Mouse (Mus musculus) cerebral cortex, adult 2 months (tissue): ENCODE results near the gene Atg5.

Experiments
- WGBS: fragments of 180-500 bp; shearing (Covaris S2); methylation state at CpG from one replicate; pipeline ENCODE4 v1.1.7; 2018; 5-methylcytosine and 5-hydroxymethylcytosine counted together

Atg5 gene

GRCm38 (mm10) chr10:44316280-44317270, 48.4 kb downstream of the Atg5 start:
- 59% methylated on average over 14 of the region's 14 CpGs for WGBS

- WGBS, result 38% methylated on average over 1 of the region's 1 CpGs
Observed at GRCm38 (mm10) chr10:44322166-44322565, 54.0 kb downstream of the Atg5 start.

- 77% methylated on average over 9 of the region's 9 CpGs for WGBS
Observed at GRCm38 (mm10) chr10:44323070-44323775, 55.1 kb downstream of the Atg5 start.

- 92% methylated on average over 8 of the region's 8 CpGs for WGBS
Observed at GRCm38 (mm10) chr10:44323836-44324235, 55.7 kb downstream of the Atg5 start.

GRCm38 (mm10) chr10:44325551-44326500, 57.7 kb downstream of the Atg5 start:
- 68% methylated on average over 13 of the region's 13 CpGs for WGBS

- 86% methylated on average over 9 of the region's 9 CpGs for WGBS
Observed at GRCm38 (mm10) chr10:44327057-44327456, 58.9 kb downstream of the Atg5 start.

- WGBS, result 61% methylated on average over 3 of the region's 3 CpGs
Observed at GRCm38 (mm10) chr10:44328347-44328746, 60.2 kb downstream of the Atg5 start.

GRCm38 (mm10) chr10:44330717-44331116, 62.6 kb downstream of the Atg5 start:
- 100% methylated on average over 1 of the region's 1 CpGs for WGBS

GRCm38 (mm10) chr10:44331469-44331868, 63.3 kb downstream of the Atg5 start:
- WGBS, result 67% methylated on average over 2 of the region's 2 CpGs

- WGBS, result 96% methylated on average over 3 of the region's 3 CpGs
Observed at GRCm38 (mm10) chr10:44332656-44333055, 64.5 kb downstream of the Atg5 start.

GRCm38 (mm10) chr10:44336641-44337382, 68.7 kb downstream of the Atg5 start:
- 91% methylated on average over 3 of the region's 3 CpGs for WGBS

GRCm38 (mm10) chr10:44338571-44338970, 70.4 kb downstream of the Atg5 start:
- WGBS, result 69% methylated on average over 6 of the region's 6 CpGs

GRCm38 (mm10) chr10:44339326-44339725, 71.2 kb downstream of the Atg5 start:
- WGBS, result 79% methylated on average over 5 of the region's 5 CpGs

- 90% methylated on average over 4 of the region's 4 CpGs for WGBS
Observed at GRCm38 (mm10) chr10:44340928-44341327, 72.8 kb downstream of the Atg5 start.

- WGBS, result 89% methylated on average over 6 of the region's 6 CpGs
Observed at GRCm38 (mm10) chr10:44341826-44342521, 73.8 kb downstream of the Atg5 start.

GRCm38 (mm10) chr10:44343351-44343750, 75.2 kb downstream of the Atg5 start:
- WGBS, result 85% methylated on average over 3 of the region's 3 CpGs

GRCm38 (mm10) chr10:44347549-44348172, 79.5 kb downstream of the Atg5 start:
- WGBS, result 93% methylated on average over 10 of the region's 10 CpGs

GRCm38 (mm10) chr10:44348474-44349415, 80.6 kb downstream of the Atg5 start:
- WGBS, result 80% methylated on average over 14 of the region's 14 CpGs

- 80% methylated on average over 4 of the region's 4 CpGs for WGBS
Observed at GRCm38 (mm10) chr10:44353467-44353866, 85.3 kb downstream of the Atg5 start.
